Mouse (Mus musculus): Measurements from ENCODE around the gene Prkab1. TPM values are rescaled to one million over a fixed set of nuclear protein-coding genes. Genes with fewer than 3 reads are reported as not detected.

Prkab1 gene
- polyA plus RNA-seq, 1 experiment from 2014 or later: 110 TPM

DNA sequence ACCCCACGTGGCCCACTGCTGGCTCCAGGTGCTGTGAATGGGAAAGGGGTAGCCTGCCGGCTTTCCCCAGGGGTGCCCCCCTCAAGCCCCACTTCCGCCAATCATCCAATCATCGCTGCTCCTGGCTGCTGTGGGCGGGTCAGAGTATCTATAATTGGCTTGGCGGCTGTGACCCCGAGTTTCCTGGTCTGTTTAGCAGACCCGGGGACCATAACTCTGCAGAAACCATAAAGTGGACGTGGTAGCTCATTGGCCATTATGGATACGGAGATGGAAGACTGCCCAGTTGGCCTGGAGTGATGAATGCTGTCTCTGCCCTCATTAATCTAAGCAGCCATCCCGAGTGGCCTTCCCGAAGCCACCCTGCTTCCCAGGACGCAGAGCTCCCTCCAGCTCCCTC, 20.5 kb downstream of the Prkab1 start:
- Histone ChIP-seq H3K36me3 (peaks cover 97% of the 10 kb centered on the region), H3K4me3 (no peak overlapping the region), H3K9me3 (replicated peaks) (no peaks in the 10 kb centered on the region), H3K9ac (no peak overlapping the region), H3K27ac (no peak overlapping the region), H3K4me2 (no peak overlapping the region), H3K27me3 (replicated peaks) (no peaks in the 10 kb centered on the region), H3K4me1 (peaks cover 10% of the 10 kb centered on the region)
- ATAC-seq: no peak
- WGBS (ENCODE audit: insufficient replicate concordance): 76% methylated on average over 13 of the region's 13 CpGs

- no peak for ATAC-seq
- Histone ChIP-seq H3K27me3 (replicated peaks) (no peaks in the 10 kb centered on the region), H3K4me1 (peaks cover 10% of the 10 kb centered on the region), H3K27ac (no peak overlapping the region), H3K36me3 (peaks cover 98% of the 10 kb centered on the region), H3K9me3 (replicated peaks) (no peaks in the 10 kb centered on the region), H3K4me3 (no peak overlapping the region), H3K9ac (no peak overlapping the region), H3K4me2 (no peak overlapping the region)
- WGBS (ENCODE audit: insufficient replicate concordance): 83% methylated on average over 8 of the region's 8 CpGs
These were observed 21.2 kb downstream of the Prkab1 start for GRCm38 (mm10) chr5:116003154-116003553.

GRCm38 (mm10) chr5:115997376-115997775, 26.9 kb downstream of the Prkab1 start:
- no peaks in the 10 kb centered on the region for H3K27me3 ChIP-seq (replicated peaks)
- no peaks in the 10 kb centered on the region for H3K4me1 ChIP-seq
- H3K4me2 ChIP-seq: no peak overlapping the region
- WGBS (ENCODE audit: insufficient replicate concordance): 77% methylated on average over 13 of the region's 13 CpGs
- H3K9me3 ChIP-seq (replicated peaks): no peaks in the 10 kb centered on the region
- H3K9ac ChIP-seq: no peak overlapping the region
- H3K4me3 ChIP-seq: no peak overlapping the region
- ATAC-seq: no peak
- H3K27ac ChIP-seq: no peak overlapping the region
- H3K36me3 ChIP-seq: peaks cover 100% of the 10 kb centered on the region

GRCm38 (mm10) chr5:115994101-115994500, 30.2 kb downstream of the Prkab1 start:
- Histone ChIP-seq H3K36me3 (peaks cover 100% of the 10 kb centered on the region), H3K9me3 (replicated peaks) (no peaks in the 10 kb centered on the region), H3K27ac (no peak overlapping the region), H3K4me1 (no peaks in the 10 kb centered on the region), H3K4me3 (no peak overlapping the region), H3K9ac (no peak overlapping the region), H3K4me2 (no peak overlapping the region), H3K27me3 (replicated peaks) (no peaks in the 10 kb centered on the region)
- no peak for ATAC-seq
- whole genome bisulfite sequencing (ENCODE audit: insufficient replicate concordance): 91% methylated on average over 15 of the region's 15 CpGs

- Histone ChIP-seq H3K4me1 (no peaks in the 10 kb centered on the region), H3K27ac (no peak overlapping the region), H3K4me2 (no peak overlapping the region), H3K9ac (no peak overlapping the region), H3K36me3 (peaks cover 100% of the 10 kb centered on the region), H3K4me3 (no peak overlapping the region), H3K9me3 (replicated peaks) (no peaks in the 10 kb centered on the region), H3K27me3 (replicated peaks) (no peaks in the 10 kb centered on the region)
- WGBS (ENCODE audit: insufficient replicate concordance): 93% methylated on average over 11 of the region's 11 CpGs
- ATAC-seq: no peak; the same call in 1 of the 2 replicates
These were observed 32.6 kb downstream of the Prkab1 start for GRCm38 (mm10) chr5:115991717-115992116.

- WGBS (ENCODE audit: insufficient replicate concordance): 86% methylated on average over 12 of the region's 12 CpGs
- Histone ChIP-seq H3K4me2 (no peak overlapping the region), H3K9ac (no peak overlapping the region), H3K4me1 (no peaks in the 10 kb centered on the region), H3K27ac (no peak overlapping the region), H3K36me3 (peaks cover 100% of the 10 kb centered on the region), H3K27me3 (replicated peaks) (no peaks in the 10 kb centered on the region), H3K4me3 (no peak overlapping the region), H3K9me3 (replicated peaks) (no peaks in the 10 kb centered on the region)
- no peak for ATAC-seq
These were observed 37.0 kb downstream of the Prkab1 start for GRCm38 (mm10) chr5:115987284-115987683.

GRCm38 (mm10) chr5:115985101-115985500, 39.2 kb downstream of the Prkab1 start:
- no peaks in the 10 kb centered on the region for H3K27me3 ChIP-seq (replicated peaks)
- WGBS (ENCODE audit: insufficient replicate concordance): 95% methylated on average over 11 of the region's 11 CpGs

DNA sequence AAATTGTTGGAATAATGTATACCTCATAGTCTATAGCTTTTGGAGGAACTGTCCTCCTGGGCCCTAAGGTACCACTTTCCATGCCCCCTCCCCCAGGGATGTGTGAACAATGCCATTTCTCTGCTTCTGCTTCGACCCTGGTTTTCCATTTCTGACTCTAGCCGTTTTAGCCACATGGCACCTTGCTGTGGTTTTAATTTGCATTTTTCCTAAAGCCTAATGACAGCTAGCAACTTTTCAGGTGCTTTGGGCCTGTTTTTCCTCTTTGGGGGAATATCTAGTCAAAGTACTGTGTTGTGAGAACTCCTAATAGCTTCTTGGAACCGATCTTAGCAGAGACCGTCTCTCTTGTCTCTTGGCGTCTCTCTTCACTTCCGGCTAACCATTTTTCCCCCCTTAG, 39.9 kb downstream of the Prkab1 start:
- H3K4me1 ChIP-seq: no peaks in the 10 kb centered on the region
- WGBS (ENCODE audit: insufficient replicate concordance): 93% methylated on average over 6 of the region's 6 CpGs
- no peaks in the 10 kb centered on the region for H3K9me3 ChIP-seq (replicated peaks)
- no peak for ATAC-seq
- H3K9ac ChIP-seq: no peak overlapping the region
- H3K27me3 ChIP-seq (replicated peaks): no peaks in the 10 kb centered on the region
- no peak overlapping the region for H3K27ac ChIP-seq
- no peak overlapping the region for H3K4me2 ChIP-seq
- H3K4me3 ChIP-seq: no peak overlapping the region
- peaks cover 99% of the 10 kb centered on the region for H3K36me3 ChIP-seq

More at GRCm38 (mm10) chr5:115985101-115985500, 39.2 kb downstream of the Prkab1 start:
- Histone ChIP-seq H3K9me3 (replicated peaks) (no peaks in the 10 kb centered on the region), H3K4me2 (no peak overlapping the region), H3K36me3 (peaks cover 99% of the 10 kb centered on the region), H3K4me3 (no peak overlapping the region), H3K27ac (no peak overlapping the region), H3K4me1 (no peaks in the 10 kb centered on the region), H3K9ac (no peak overlapping the region)
- no peak for ATAC-seq

DNA sequence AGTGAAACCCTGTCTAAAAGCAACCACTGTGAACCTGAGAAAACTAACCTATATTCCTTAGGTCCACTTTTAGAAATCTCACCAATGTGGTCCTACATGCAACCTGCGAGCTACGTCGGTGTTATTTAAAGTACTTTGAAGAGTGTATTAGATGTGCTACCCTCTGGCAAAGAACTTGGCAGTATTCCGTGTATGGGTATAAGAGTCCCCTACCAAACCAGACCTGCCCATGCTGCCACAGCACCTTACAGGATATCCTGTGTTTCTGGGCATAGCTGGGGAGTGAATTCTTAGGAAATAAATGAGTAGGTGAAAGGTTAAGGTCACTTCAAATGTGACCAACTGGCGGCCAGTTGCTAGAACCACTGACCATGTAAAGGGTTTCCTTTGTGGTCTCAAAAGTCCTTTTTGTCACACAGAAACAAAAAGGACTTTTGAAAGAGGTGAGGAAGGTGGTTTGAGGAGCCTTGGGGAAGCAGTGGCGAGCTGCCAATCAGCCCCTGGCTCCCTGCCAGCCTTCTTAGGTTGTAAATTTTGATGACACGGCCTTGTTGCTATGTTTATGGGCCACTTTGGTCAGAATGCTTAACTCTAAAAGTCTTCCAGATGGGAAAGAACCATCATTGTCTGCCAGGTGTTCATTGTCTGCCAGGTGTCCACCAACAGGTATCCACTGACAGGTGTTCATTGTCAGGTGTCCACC, 41.5 kb downstream of the Prkab1 start:
- Histone ChIP-seq H3K36me3 (peaks cover 99% of the 10 kb centered on the region), H3K4me2 (no peak overlapping the region), H3K27me3 (replicated peaks) (no peaks in the 10 kb centered on the region), H3K27ac (no peak overlapping the region), H3K9ac (no peak overlapping the region), H3K9me3 (replicated peaks) (no peaks in the 10 kb centered on the region), H3K4me1 (peaks cover 7% of the 10 kb centered on the region), H3K4me3 (no peak overlapping the region)
- no peak for ATAC-seq
- 87% methylated on average over 7 of the region's 7 CpGs for WGBS (ENCODE audit: insufficient replicate concordance)

DNA sequence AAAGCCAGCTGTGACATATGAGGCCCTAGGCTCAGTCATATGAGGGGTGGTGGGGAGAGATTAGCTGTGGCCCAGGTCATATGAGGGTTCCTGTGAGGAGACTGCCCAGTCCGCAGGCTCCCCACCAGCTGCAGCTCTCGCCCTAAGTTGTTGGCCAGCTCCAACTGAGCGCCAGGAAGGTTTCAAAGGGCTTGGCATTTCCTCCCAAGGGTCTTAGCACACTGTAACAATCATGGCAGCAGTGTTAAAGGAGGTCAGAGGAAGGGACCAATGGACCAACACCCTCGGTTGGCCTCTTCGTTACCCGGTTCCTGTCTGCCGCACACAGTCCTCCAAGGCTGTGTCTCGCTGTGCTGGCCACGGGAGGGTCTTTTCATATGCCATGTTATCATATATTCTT, 43.8 kb downstream of the Prkab1 start:
- H3K4me1 ChIP-seq: peaks cover 23% of the 10 kb centered on the region
- no peak overlapping the region for H3K27ac ChIP-seq
- peaks cover 99% of the 10 kb centered on the region for H3K36me3 ChIP-seq
- no peaks in the 10 kb centered on the region for H3K9me3 ChIP-seq (replicated peaks)
- H3K27me3 ChIP-seq (replicated peaks): no peaks in the 10 kb centered on the region
- no peak for ATAC-seq
- WGBS (ENCODE audit: insufficient replicate concordance): 90% methylated on average over 9 of the region's 9 CpGs
- H3K4me2 ChIP-seq: no peak overlapping the region
- no peak overlapping the region for H3K4me3 ChIP-seq
- no peak overlapping the region for H3K9ac ChIP-seq

- H3K4me1 ChIP-seq: peaks cover 23% of the 10 kb centered on the region
- no peak overlapping the region for H3K27ac ChIP-seq
- no peaks in the 10 kb centered on the region for H3K27me3 ChIP-seq (replicated peaks)
- H3K4me2 ChIP-seq: no peak overlapping the region
- no peak overlapping the region for H3K4me3 ChIP-seq
- WGBS (ENCODE audit: insufficient replicate concordance): 73% methylated on average over 16 of the region's 16 CpGs
- no peaks in the 10 kb centered on the region for H3K9me3 ChIP-seq (replicated peaks)
- no peak for ATAC-seq
- H3K9ac ChIP-seq: no peak overlapping the region
- H3K36me3 ChIP-seq: peaks cover 99% of the 10 kb centered on the region
These were observed 45.1 kb downstream of the Prkab1 start for GRCm38 (mm10) chr5:115979134-115979696.

- Histone ChIP-seq H3K9me3 (replicated peaks) (no peaks in the 10 kb centered on the region), H3K36me3 (peaks cover 99% of the 10 kb centered on the region), H3K4me1 (peaks cover 23% of the 10 kb centered on the region), H3K4me2 (no peak overlapping the region), H3K27ac (0 out of 2 replicates have a peak overlapping the region, but pooled peaks have one; percentile 16), H3K27me3 (replicated peaks) (no peaks in the 10 kb centered on the region), H3K9ac (no peak overlapping the region), H3K4me3 (no peak overlapping the region)
- ATAC-seq: no peak
- WGBS (ENCODE audit: insufficient replicate concordance): 74% methylated on average over 5 of the region's 5 CpGs
These were observed 46.1 kb downstream of the Prkab1 start for GRCm38 (mm10) chr5:115978255-115978654.

Data from liver, embryonic 12.5 days (tissue).